Mouse (Mus musculus) kidney, adult 8-10 months (tissue): ENCODE measurements around the gene Dnm2.
"Not testable (repeated sequence)": the region's sequence is repeated elsewhere in the genome, so short reads cannot be mapped to it uniquely, and the experiment has no call there.

Experiments used
- DNase-seq, 2 experiments: peaks; one replicate each; pipeline ENCODE4 v3.0.0; 2022

Dnm2 gene

GRCm38 (mm10) chr9:21456930-21457634 is 32.4 kb downstream of the Dnm2 start:
- no peak for DNase-seq

GRCm38 (mm10) chr9:21458821-21459220 is 34.1 kb downstream of the Dnm2 start:
- no peak for DNase-seq

- DNase-seq, result peak; percentile 53 to 68
Measured at GRCm38 (mm10) chr9:21460400-21460940, 35.8 kb downstream of the Dnm2 start.

- peak; percentile 62 to 67 for DNase-seq
Measured at GRCm38 (mm10) chr9:21463138-21463590, 38.5 kb downstream of the Dnm2 start.

- peak in 1 of 2 experiments; percentile 23 for DNase-seq
Measured at GRCm38 (mm10) chr9:21463766-21464564, 39.3 kb downstream of the Dnm2 start.

GRCm38 (mm10) chr9:21464565-21464928 is 39.8 kb downstream of the Dnm2 start:
- not testable (repeated sequence) for DNase-seq

- DNase-seq, result peak; percentile 31 to 76
Measured at GRCm38 (mm10) chr9:21469032-21470024, 44.6 kb downstream of the Dnm2 start.

GRCm38 (mm10) chr9:21472913-21473312 is 48.2 kb downstream of the Dnm2 start:
- DNase-seq, result no peak

- DNase-seq, result no peak
Measured at GRCm38 (mm10) chr9:21477707-21478106, 53.0 kb downstream of the Dnm2 start.

- DNase-seq, result no peak
Measured at GRCm38 (mm10) chr9:21484065-21484464, 59.4 kb downstream of the Dnm2 start.

GRCm38 (mm10) chr9:21488246-21488645 is 63.5 kb downstream of the Dnm2 start:
- not testable (repeated sequence) for DNase-seq

GRCm38 (mm10) chr9:21490696-21491095 is 66.0 kb downstream of the Dnm2 start:
- no peak for DNase-seq

- DNase-seq, result no peak
Measured at GRCm38 (mm10) chr9:21493907-21494306, 69.2 kb downstream of the Dnm2 start.

- no peak for DNase-seq
Measured at GRCm38 (mm10) chr9:21494726-21495125, 70.0 kb downstream of the Dnm2 start.

GRCm38 (mm10) chr9:21496308-21497049 is 71.8 kb downstream of the Dnm2 start:
- DNase-seq, result no peak

- no peak for DNase-seq
Measured at GRCm38 (mm10) chr9:21497050-21497542, 72.4 kb downstream of the Dnm2 start.

- no peak for DNase-seq
Measured at GRCm38 (mm10) chr9:21497664-21498063, 73.0 kb downstream of the Dnm2 start.

- no peak for DNase-seq
Measured at GRCm38 (mm10) chr9:21498284-21498902, 73.7 kb downstream of the Dnm2 start.

GRCm38 (mm10) chr9:21503352-21503751 is 78.6 kb downstream of the Dnm2 start:
- DNase-seq, result no peak

GRCm38 (mm10) chr9:21505767-21506166 is 81.1 kb downstream of the Dnm2 start:
- no peak for DNase-seq
